In genomic region chr13:47104146-47104545, GRCm38 (mm10) we compare ENCODE assay signal across 8 mouse cellular contexts. TPM values are rescaled to one million over a fixed set of nuclear protein-coding genes. Genes with fewer than 3 reads are reported as not detected.
DNase-seq lines count a peak whose midpoint lies in the region; ATAC-seq and TF ChIP-seq lines count a peak whose summit lies in the region.

No protein-coding gene starts in this region.

- intact Hi-C loops in left cerebral cortex, postnatal 4 days (cut with DNase I): no loop called here

- no peak overlapping the region for H3K9ac ChIP-seq in intestine, embryonic 15.5 days
- H3K9ac ChIP-seq in midbrain, embryonic 15.5 days: peak overlapping the region; percentile 17; the same call in 1 of the 2 replicates

- H3K27me3 ChIP-seq in intestine, embryonic 15.5 days (replicated peaks): no peaks in the 10 kb centered on the region
- H3K27me3 ChIP-seq in midbrain, embryonic 15.5 days (replicated peaks): no peaks in the 10 kb centered on the region

- WGBS in bone marrow, adult 2 months: 26% methylated on average over 2 of the region's 2 CpGs
- WGBS in intestine, embryonic 15.5 days: 15% methylated on average over 2 of the region's 2 CpGs
- whole genome bisulfite sequencing in midbrain, embryonic 15.5 days: 27% methylated on average over 2 of the region's 2 CpGs

- peaks cover 2% of the 10 kb centered on the region; the same call in 1 of the 2 replicates for H3K36me3 ChIP-seq in intestine, embryonic 15.5 days
- peaks cover 2% of the 10 kb centered on the region; the same call in 1 of the 2 replicates for H3K36me3 ChIP-seq in midbrain, embryonic 15.5 days (replicated peaks)

- peak; percentile 20 for DNase-seq in kidney, adult 9 months
- no peak for DNase-seq in kidney, adult 18-20 months
- DNase-seq in left cerebral cortex, postnatal 4 days: no peak
- DNase-seq in layer of hippocampus, postnatal 14 days (ENCODE audit: low spot score in 2 of 2): no peak

- no peak overlapping the region for H3K27ac ChIP-seq in bone marrow, adult 2 months (ENCODE audit: control insufficient read depth, insufficient read depth, low read depth, low read length, poor library complexity)
- no peak overlapping the region for H3K27ac ChIP-seq in intestine, embryonic 15.5 days
- no peak overlapping the region for H3K27ac ChIP-seq in midbrain, embryonic 15.5 days

- no peak for TF ChIP-seq CTCF in bone marrow, adult 2 months (IDR thresholded peaks at IDR 0.05; ENCODE audit: control insufficient read depth, insufficient read depth, low read length)

- H3K9me3 ChIP-seq in intestine, embryonic 15.5 days: no peaks in the 10 kb centered on the region
- no peaks in the 10 kb centered on the region for H3K9me3 ChIP-seq in midbrain, embryonic 15.5 days

- H3K4me1 ChIP-seq in bone marrow, adult 2 months (ENCODE audit: control insufficient read depth, insufficient read depth, low read length): peaks cover 2% of the 10 kb centered on the region; the same call in 1 of the 2 replicates
- peaks cover 18% of the 10 kb centered on the region for H3K4me1 ChIP-seq in intestine, embryonic 15.5 days (replicated peaks)
- peaks cover 27% of the 10 kb centered on the region for H3K4me1 ChIP-seq in midbrain, embryonic 15.5 days

- H3K4me3 ChIP-seq in bone marrow, adult 2 months (replicated peaks; ENCODE audit: control insufficient read depth, low read depth, low read length): peak overlapping the region; percentile 62
- peak overlapping the region; percentile 26 for H3K4me3 ChIP-seq in intestine, embryonic 15.5 days (replicated peaks)
- H3K4me3 ChIP-seq in midbrain, embryonic 15.5 days: peak overlapping the region; percentile 95

- peak overlapping the region; percentile 64 for H3K4me2 ChIP-seq in intestine, embryonic 15.5 days (replicated peaks)
- H3K4me2 ChIP-seq in midbrain, embryonic 15.5 days: peak overlapping the region; percentile 79

- TF ChIP-seq POLR2A in bone marrow, adult 2 months (IDR thresholded peaks at IDR 0.05; ENCODE audit: borderline replicate concordance, control insufficient read depth, low read depth, low read length): no peak

- no peak for ATAC-seq in intestine, embryonic 15.5 days
- ATAC-seq in midbrain, embryonic 15.5 days (replicated peaks): no peak
- ATAC-seq in activated CD4-positive, CD25-positive, alpha-beta regulatory T cell, adult 4 months: no peak

RNA-seq across cellular contexts. Expression of gene Dek, which starts 1.9 kb away (rescaled TPM):
- 504 and 514 TPM in 2 replicates for polyA plus RNA-seq in bone marrow, adult 2 months (2011; ENCODE audit: insufficient read depth, insufficient read length, low replicate concordance, missing spikeins)
- 210 and 251 TPM in 2 replicates for polyA plus RNA-seq in intestine, embryonic 15.5 days (2015; fragmentation: Nextera tagmentation; extraction: Ambion mirVana)
- polyA plus RNA-seq in midbrain, embryonic 15.5 days (2015; fragmentation: Nextera tagmentation; extraction: Ambion mirVana): 112 and 122 TPM in 2 replicates
- total RNA-seq in left cerebral cortex, postnatal 4 days (2021): 10 to 100 TPM; 60.4 to 65.4 TPM
- polyA plus RNA-seq in activated CD4-positive, CD25-positive, alpha-beta regulatory T cell, adult 4 months (2017; shearing (Covaris generic)): 100 to 1,000 TPM; 155 to 174 TPM
- total RNA-seq in layer of hippocampus, postnatal 14 days (2021): 10 to 100 TPM; 44.3 to 48.5 TPM

RNA-seq across cellular contexts. Expression of gene Rnf144b, which starts 18.3 kb away (rescaled TPM):
- polyA plus RNA-seq in bone marrow, adult 2 months (2011; ENCODE audit: insufficient read depth, insufficient read length, low replicate concordance, missing spikeins): 3.8 and 8.3 TPM in 2 replicates
- polyA plus RNA-seq in intestine, embryonic 15.5 days (2015; fragmentation: Nextera tagmentation; extraction: Ambion mirVana): 0.87 and 1.0 TPM in 2 replicates
- polyA plus RNA-seq in midbrain, embryonic 15.5 days (2015; fragmentation: Nextera tagmentation; extraction: Ambion mirVana): 0.74 and 0.91 TPM in 2 replicates
- 1 to 10 TPM; 6.3 to 6.5 TPM for total RNA-seq in left cerebral cortex, postnatal 4 days (2021)
- polyA plus RNA-seq in activated CD4-positive, CD25-positive, alpha-beta regulatory T cell, adult 4 months (2017; shearing (Covaris generic)): under 1 TPM in 1 of 2 experiments, not detected in 1; 0.07 TPM
- total RNA-seq in layer of hippocampus, postnatal 14 days (2021): 10 to 100 TPM; 10.5 to 12.7 TPM

RNA-seq across cellular contexts. Expression of gene Tpmt, which starts 59.6 kb away (rescaled TPM):
- polyA plus RNA-seq in bone marrow, adult 2 months (2011; ENCODE audit: insufficient read depth, insufficient read length, low replicate concordance, missing spikeins): 4.4 TPM in 1 of 2 replicates, not detected in the other
- polyA plus RNA-seq in intestine, embryonic 15.5 days (2015; fragmentation: Nextera tagmentation; extraction: Ambion mirVana): 24.1 and 24.2 TPM in 2 replicates
- 21.6 and 25.3 TPM in 2 replicates for polyA plus RNA-seq in midbrain, embryonic 15.5 days (2015; fragmentation: Nextera tagmentation; extraction: Ambion mirVana)
- total RNA-seq in left cerebral cortex, postnatal 4 days (2021): 10 to 100 TPM; 11.8 to 14.8 TPM
- polyA plus RNA-seq in activated CD4-positive, CD25-positive, alpha-beta regulatory T cell, adult 4 months (2017; shearing (Covaris generic)): 1 to 10 TPM; 5.4 TPM
- 10 to 100 TPM in 1 of 2 experiments, 1 to 10 TPM in 1; 8.4 to 12.4 TPM for total RNA-seq in layer of hippocampus, postnatal 14 days (2021)

Comparison
In these comparisons a context has a peak if more than half of its experiments do, and no peak if none do; other contexts are left out.
1. H3K4me3 ChIP-seq: peak in every context shown above with its lines; median percentile 95 in midbrain, embryonic 15.5 days; 62 in bone marrow, adult 2 months; 26 in intestine, embryonic 15.5 days.